Mouse (Mus musculus) ES-E14 (cell line): ENCODE measurements around the gene Il11ra1. TPM values are rescaled to one million over a fixed set of nuclear protein-coding genes. Genes with fewer than 3 reads are reported as not detected.

Experiments
- DNase-seq: peaks from one replicate; pipeline ENCODE4 v3.0.0-alpha.2; 2013; ENCODE audit warnings: low read depth, low spot score
- H3K27ac ChIP-seq: 2 replicates; pipeline ENCODE4 v1.5.1; 2012; ENCODE audit warnings: low read depth, mild to moderate bottlenecking, low read length, moderate library complexity, mixed read lengths; ENCODE audit not compliant: poor library complexity, insufficient read depth, severe bottlenecking
- H3K36me3 ChIP-seq: 2 replicates; pipeline ENCODE4 v1.6.1; 2012; ENCODE audit warnings: mild to moderate bottlenecking, low read length, moderate library complexity, mixed read lengths; ENCODE audit not compliant: control insufficient read depth, poor library complexity, insufficient read depth, severe bottlenecking
- H3K4me1 ChIP-seq, 2 experiments: fragments of 150-350 bp in 1 of 2; sonication (generic) in 1 of 2; 2 replicates each; pipeline ENCODE4 v1.6.1; 2012; ENCODE audit warnings: low read length in 2 of 2, mild to moderate bottlenecking in 1 of 2, mixed read lengths in 1 of 2; ENCODE audit not compliant: control insufficient read depth in 2 of 2, insufficient read depth in 2 of 2, poor library complexity in 1 of 2
- H3K4me3 ChIP-seq, 2 experiments: fragments of 150-350 bp in 1 of 2; sonication (generic) in 1 of 2; 2 replicates each; pipeline ENCODE4 v1.5.1; 2012; ENCODE audit warnings: low read length in 2 of 2, low read depth in 1 of 2, mild to moderate bottlenecking in 1 of 2, mixed read lengths in 1 of 2; ENCODE audit not compliant: insufficient read depth in 1 of 2, poor library complexity in 1 of 2, severe bottlenecking in 1 of 2
- H3K9ac ChIP-seq: 2 replicates; pipeline ENCODE4 v1.6.1; 2012; ENCODE audit warnings: low read depth, mild to moderate bottlenecking, low read length, mixed read lengths; ENCODE audit not compliant: poor library complexity, insufficient read depth, severe bottlenecking
- H3K9me3 ChIP-seq: fragments of 150-350 bp; sonication (generic); 2 replicates; pipeline ENCODE4 v1.6.1; 2012; ENCODE audit warnings: low read depth, mild to moderate bottlenecking, low read length; ENCODE audit not compliant: control insufficient read depth, insufficient read depth
- CHD2 ChIP-seq: IDR thresholded peaks from 2 replicates; pipeline ENCODE4 v1.6.1; 2014; ENCODE audit warnings: mild to moderate bottlenecking, low read depth, low read length, inconsistent platforms
- HCFC1 ChIP-seq: IDR thresholded peaks from 2 replicates; pipeline ENCODE4 v1.6.1; 2012; ENCODE audit warnings: low read length, inconsistent platforms, borderline replicate concordance; ENCODE audit not compliant: insufficient read depth
- MAFK ChIP-seq: IDR thresholded peaks from 2 replicates; pipeline ENCODE4 v1.6.1; 2014; ENCODE audit warnings: mild to moderate bottlenecking, low read depth, low read length, inconsistent platforms; ENCODE audit not compliant: insufficient read depth
- ZC3H11A ChIP-seq: IDR thresholded peaks from 2 replicates; pipeline ENCODE4 v1.6.1; 2012; ENCODE audit warnings: low read depth, mild to moderate bottlenecking, inconsistent platforms, low read length, borderline replicate concordance
- ZNF384 ChIP-seq: IDR thresholded peaks from 2 replicates; pipeline ENCODE4 v1.6.1; 2012; ENCODE audit warnings: low read depth, low read length, inconsistent platforms
- in situ Hi-C, 2 experiments: fragments of 600-800 bp; cut with MboI; formaldehyde crosslinking; loops; one replicate each; pipeline ENCODE4 v1.15.1; 2025; ENCODE audit warnings: low sequenced_read_pairs in 2 of 2, inconsistent platforms in 1 of 2; ENCODE audit not compliant: unreplicated experiment in 2 of 2
- total RNA-seq: library from RNA; depleted of rRNA; stranded (reverse); fragments of 300-350 nt; gene quantifications from 2 replicates; pipeline ENCODE4 v1.2.3, GENCODE M21; 2012

Il11ra1 gene
- total RNA-seq, 1 experiment: 13.5 TPM

- TF ChIP-seq ZC3H11A (no peak), HCFC1 (no peak), CHD2 (no peak), ZNF384 (no peak), MAFK (no peak)
- H3K4me3 ChIP-seq: peak overlapping the region in 1 of 2 experiments; percentile 16; a peak in 2 of 4 replicates
- H3K4me1 ChIP-seq: peaks cover 4 to 17% of the 10 kb centered on the region in 2 experiments; a peak in 1 of 4 replicates
- no peak for DNase-seq
- H3K9me3 ChIP-seq: no peaks in the 10 kb centered on the region
- no peak overlapping the region for H3K27ac ChIP-seq
- H3K9ac ChIP-seq: no peak overlapping the region
- no peaks in the 10 kb centered on the region for H3K36me3 ChIP-seq
- in situ Hi-C loops: no loop called here
These were observed 23.4 kb upstream of the Il11ra1 start for GRCm38 (mm10) chr4:41676248-41677005.

GRCm38 (mm10) chr4:41677006-41677629 is 22.7 kb upstream of the Il11ra1 start:
- no peaks in the 10 kb centered on the region for H3K36me3 ChIP-seq
- DNase-seq: no peak
- in situ Hi-C loops: no loop called here
- no peak overlapping the region for H3K9ac ChIP-seq
- H3K27ac ChIP-seq: no peak overlapping the region
- H3K4me1 ChIP-seq: peaks cover 4 to 17% of the 10 kb centered on the region in 2 experiments; a peak in 1 of 4 replicates
- TF ChIP-seq ZC3H11A (no peak), CHD2 (no peak), MAFK (no peak), ZNF384 (no peak), HCFC1 (no peak)
- no peak overlapping the region for H3K4me3 ChIP-seq
- no peaks in the 10 kb centered on the region for H3K9me3 ChIP-seq

GRCm38 (mm10) chr4:41678863-41679262 is 20.9 kb upstream of the Il11ra1 start:
- H3K9me3 ChIP-seq: no peaks in the 10 kb centered on the region
- H3K36me3 ChIP-seq: no peaks in the 10 kb centered on the region
- DNase-seq: no peak
- no peak overlapping the region for H3K9ac ChIP-seq
- TF ChIP-seq MAFK (no peak), HCFC1 (no peak), ZNF384 (no peak), ZC3H11A (no peak), CHD2 (no peak)
- H3K27ac ChIP-seq: no peak overlapping the region
- no peak overlapping the region for H3K4me3 ChIP-seq
- H3K4me1 ChIP-seq: peaks cover 2 to 15% of the 10 kb centered on the region in 2 experiments; a peak in 1 of 4 replicates
- in situ Hi-C loops: no loop called here

- H3K27ac ChIP-seq: no peak overlapping the region
- DNase-seq: no peak
- no peak overlapping the region for H3K9ac ChIP-seq
- no peaks in the 10 kb centered on the region for H3K36me3 ChIP-seq
- H3K4me3 ChIP-seq: no peak overlapping the region
- in situ Hi-C loops: no loop called here
- TF ChIP-seq HCFC1 (no peak), MAFK (no peak), ZNF384 (no peak), CHD2 (no peak), ZC3H11A (no peak)
- H3K9me3 ChIP-seq: no peaks in the 10 kb centered on the region
- peaks cover 2 to 15% of the 10 kb centered on the region in 2 experiments; a peak in 1 of 4 replicates for H3K4me1 ChIP-seq
These were observed 20.5 kb upstream of the Il11ra1 start for GRCm38 (mm10) chr4:41679291-41679690.
